Mouse (Mus musculus): ENCODE measurements around the gene Ntf3. TPM values are rescaled to one million over a fixed set of nuclear protein-coding genes. Genes with fewer than 3 reads are reported as not detected.

Ntf3 gene
- polyA plus RNA-seq, 1 experiment, result 0.39 TPM

DNA sequence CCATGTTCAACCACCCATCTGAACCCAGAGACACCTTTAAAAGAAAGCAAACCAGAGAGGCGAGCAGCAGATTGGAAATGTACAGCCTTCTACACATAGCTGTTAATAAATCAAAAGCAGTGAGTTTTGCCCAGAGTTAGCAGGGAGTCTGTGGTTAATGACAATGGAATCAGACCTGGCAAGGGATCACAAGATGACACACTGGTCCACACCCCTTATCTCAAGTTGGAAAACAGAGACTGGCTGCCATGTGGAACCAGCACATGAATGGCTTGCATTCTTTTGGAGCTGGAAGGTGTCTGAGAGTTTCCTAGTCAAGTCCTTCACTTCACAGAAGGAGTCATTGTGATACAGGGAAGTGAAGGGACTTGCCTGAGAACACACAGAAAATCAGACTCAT is 5.4 kb upstream of the Ntf3 start:
- Histone ChIP-seq H3K9me3 (no peaks in the 10 kb centered on the region), H3K27me3 (replicated peaks) (peaks cover 15% of the 10 kb centered on the region), H3K4me3 (replicated peaks) (no peak overlapping the region), H3K4me1 (no peaks in the 10 kb centered on the region), H3K36me3 (replicated peaks; ENCODE audit: low read length) (no peaks in the 10 kb centered on the region)
- TF ChIP-seq FLI1 (IDR thresholded peaks at IDR 0.05; ENCODE audit: low read length) (no peak), GATA1 (IDR thresholded peaks at IDR 0.05; ENCODE audit: borderline replicate concordance, low read length) (no peak)

DNA sequence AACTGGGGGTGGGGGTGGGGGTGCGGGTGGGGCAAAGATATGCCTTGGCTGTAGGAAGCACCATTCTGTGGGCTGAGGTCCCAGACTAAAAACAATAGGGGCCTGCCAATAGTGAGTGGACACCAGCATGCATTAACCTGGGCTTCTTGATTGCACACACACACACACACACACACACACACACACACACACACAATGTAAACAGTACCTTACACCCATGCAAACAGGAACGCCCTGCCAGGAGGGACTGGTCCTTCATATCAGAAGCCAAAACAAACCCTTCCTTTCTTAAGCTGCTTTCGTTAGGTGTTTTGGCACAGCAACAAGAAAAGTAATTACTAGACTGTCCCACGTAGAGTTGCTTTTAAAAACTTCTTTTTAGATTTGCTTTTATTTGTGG is 4.1 kb upstream of the Ntf3 start:
- Histone ChIP-seq H3K27me3 (replicated peaks) (peaks cover 28% of the 10 kb centered on the region), H3K4me3 (replicated peaks) (no peak overlapping the region), H3K4me1 (peaks cover 3% of the 10 kb centered on the region; the same call in 1 of the 2 replicates), H3K36me3 (replicated peaks; ENCODE audit: low read length) (no peaks in the 10 kb centered on the region), H3K9me3 (no peaks in the 10 kb centered on the region)
- no peak for TF ChIP-seq GATA1 (IDR thresholded peaks at IDR 0.05; ENCODE audit: borderline replicate concordance, low read length)
- TF ChIP-seq FLI1 (IDR thresholded peaks at IDR 0.05; ENCODE audit: low read length), result no peak

DNA sequence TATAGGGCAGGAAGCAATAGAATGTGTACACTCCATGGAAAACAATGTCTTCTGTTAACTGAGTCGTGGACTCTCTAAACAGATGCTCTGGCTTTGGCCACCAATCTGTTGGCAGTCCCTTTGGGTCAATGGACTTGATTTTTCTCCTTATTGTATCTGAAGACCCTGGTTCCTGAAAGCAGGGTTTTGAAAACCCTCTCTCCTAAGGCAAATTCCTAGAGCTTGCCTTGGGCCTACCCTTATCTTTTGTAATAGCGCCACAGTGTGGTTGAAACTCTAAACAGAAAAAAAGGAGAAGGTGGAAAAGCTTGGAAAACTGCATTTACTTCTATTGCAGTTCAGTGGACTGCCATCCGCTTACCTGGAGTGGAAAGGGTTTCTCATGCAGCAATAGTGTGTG is 1.0 kb upstream of the Ntf3 start:
- no peaks in the 10 kb centered on the region for H3K36me3 ChIP-seq (replicated peaks; ENCODE audit: low read length)
- H3K9me3 ChIP-seq, result peaks cover 3% of the 10 kb centered on the region; the same call in 1 of the 2 replicates
- no peak for TF ChIP-seq FLI1 (IDR thresholded peaks at IDR 0.05; ENCODE audit: low read length)
- TF ChIP-seq GATA1 (IDR thresholded peaks at IDR 0.05; ENCODE audit: borderline replicate concordance, low read length), result no peak
- H3K27me3 ChIP-seq (replicated peaks), result peaks cover 57% of the 10 kb centered on the region
- peaks cover 11% of the 10 kb centered on the region; the same call in 1 of the 2 replicates for H3K4me1 ChIP-seq
- H3K4me3 ChIP-seq (replicated peaks), result no peak overlapping the region

DNA sequence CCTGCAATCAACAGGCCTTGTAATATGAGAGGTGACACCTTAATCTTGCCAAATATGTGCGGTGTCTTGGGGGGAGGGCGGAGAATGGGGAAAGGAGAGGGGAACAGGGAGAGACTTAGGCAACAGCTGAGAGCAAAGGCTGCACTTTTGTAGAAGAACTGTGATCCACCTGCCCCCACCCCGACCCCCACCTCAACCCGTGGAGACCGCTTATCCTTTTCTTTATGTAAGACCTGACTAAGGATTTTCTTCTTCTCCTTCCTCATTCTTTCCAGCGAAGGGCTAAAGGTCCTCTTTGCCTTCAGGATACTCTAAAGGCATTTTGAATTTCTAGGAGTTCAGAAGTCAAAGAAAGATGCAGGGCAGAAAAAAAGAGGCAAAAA is 489 bp upstream of the Ntf3 start:
- no peak for TF ChIP-seq FLI1 (IDR thresholded peaks at IDR 0.05; ENCODE audit: low read length)
- TF ChIP-seq GATA1 (IDR thresholded peaks at IDR 0.05; ENCODE audit: borderline replicate concordance, low read length), result no peak
- Histone ChIP-seq H3K36me3 (replicated peaks; ENCODE audit: low read length) (no peaks in the 10 kb centered on the region), H3K9me3 (peaks cover 3% of the 10 kb centered on the region; the same call in 1 of the 2 replicates), H3K4me1 (peaks cover 11% of the 10 kb centered on the region; the same call in 1 of the 2 replicates), H3K27me3 (replicated peaks) (peaks cover 62% of the 10 kb centered on the region), H3K4me3 (replicated peaks) (peak overlapping the region; percentile 3)

DNA sequence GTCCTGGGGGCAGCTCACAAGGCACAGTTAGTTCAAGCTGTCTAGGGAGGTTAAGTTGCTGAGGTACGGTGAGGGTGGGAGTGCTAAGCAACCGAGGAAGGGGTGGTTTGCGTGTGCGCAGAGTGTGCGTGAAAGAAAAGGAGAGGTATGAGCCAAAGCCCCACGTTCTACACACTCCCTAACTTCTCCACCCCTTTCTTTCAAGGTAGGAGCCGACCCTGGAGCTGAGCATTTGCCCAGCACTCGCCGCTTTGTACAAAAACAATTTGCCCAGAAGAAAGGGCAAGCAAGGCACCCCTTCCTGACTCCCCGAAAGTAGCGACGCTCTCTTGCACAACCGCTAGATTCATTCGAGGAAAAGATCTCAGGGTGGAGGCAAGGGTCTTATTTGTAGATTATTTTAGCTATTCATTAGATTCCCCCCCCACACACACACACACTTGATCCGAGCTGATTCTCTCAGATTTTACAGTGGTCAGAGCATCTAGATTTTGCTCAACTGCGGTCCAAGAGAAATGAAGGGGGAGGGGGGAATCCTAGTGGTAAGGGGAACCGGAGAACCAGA is 1.0 kb downstream of the Ntf3 start:
- H3K4me1 ChIP-seq, result peaks cover 11% of the 10 kb centered on the region; the same call in 1 of the 2 replicates
- peaks cover 78% of the 10 kb centered on the region for H3K27me3 ChIP-seq (replicated peaks)
- no peaks in the 10 kb centered on the region for H3K36me3 ChIP-seq (replicated peaks; ENCODE audit: low read length)
- H3K9me3 ChIP-seq, result peaks cover 3% of the 10 kb centered on the region; the same call in 1 of the 2 replicates
- H3K4me3 ChIP-seq (replicated peaks), result peak overlapping the region; percentile 74
- TF ChIP-seq GATA1 (IDR thresholded peaks at IDR 0.05; ENCODE audit: borderline replicate concordance, low read length) (no peak), FLI1 (IDR thresholded peaks at IDR 0.05; ENCODE audit: low read length) (no peak)

DNA sequence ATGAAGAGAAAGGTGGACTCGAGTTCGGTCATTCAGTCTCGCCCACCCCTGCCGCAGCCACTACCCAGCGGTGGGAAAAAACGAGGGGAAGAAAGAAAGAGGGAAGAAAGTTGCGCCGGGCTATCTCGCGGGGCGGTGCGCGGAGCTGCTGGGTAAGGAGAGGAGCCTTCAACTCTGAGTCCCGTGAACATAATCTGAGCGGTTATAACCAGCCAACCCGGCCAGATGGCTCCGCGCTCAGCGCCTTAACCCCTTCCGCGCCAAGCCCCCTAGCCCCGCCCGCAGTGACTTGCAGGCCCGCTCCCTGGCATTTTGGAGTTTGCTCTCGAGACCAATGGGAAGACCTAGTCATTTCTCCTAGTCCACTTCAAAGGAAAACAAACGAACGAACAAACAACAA is 1.9 kb downstream of the Ntf3 start:
- Histone ChIP-seq H3K27me3 (replicated peaks) (peaks cover 84% of the 10 kb centered on the region), H3K36me3 (replicated peaks; ENCODE audit: low read length) (no peaks in the 10 kb centered on the region), H3K4me3 (replicated peaks) (peak overlapping the region; percentile 81), H3K9me3 (peaks cover 3% of the 10 kb centered on the region; the same call in 1 of the 2 replicates), H3K4me1 (peaks cover 11% of the 10 kb centered on the region; the same call in 1 of the 2 replicates)
- no peak for TF ChIP-seq FLI1 (IDR thresholded peaks at IDR 0.05; ENCODE audit: low read length)
- no peak for TF ChIP-seq GATA1 (IDR thresholded peaks at IDR 0.05; ENCODE audit: borderline replicate concordance, low read length)

DNA sequence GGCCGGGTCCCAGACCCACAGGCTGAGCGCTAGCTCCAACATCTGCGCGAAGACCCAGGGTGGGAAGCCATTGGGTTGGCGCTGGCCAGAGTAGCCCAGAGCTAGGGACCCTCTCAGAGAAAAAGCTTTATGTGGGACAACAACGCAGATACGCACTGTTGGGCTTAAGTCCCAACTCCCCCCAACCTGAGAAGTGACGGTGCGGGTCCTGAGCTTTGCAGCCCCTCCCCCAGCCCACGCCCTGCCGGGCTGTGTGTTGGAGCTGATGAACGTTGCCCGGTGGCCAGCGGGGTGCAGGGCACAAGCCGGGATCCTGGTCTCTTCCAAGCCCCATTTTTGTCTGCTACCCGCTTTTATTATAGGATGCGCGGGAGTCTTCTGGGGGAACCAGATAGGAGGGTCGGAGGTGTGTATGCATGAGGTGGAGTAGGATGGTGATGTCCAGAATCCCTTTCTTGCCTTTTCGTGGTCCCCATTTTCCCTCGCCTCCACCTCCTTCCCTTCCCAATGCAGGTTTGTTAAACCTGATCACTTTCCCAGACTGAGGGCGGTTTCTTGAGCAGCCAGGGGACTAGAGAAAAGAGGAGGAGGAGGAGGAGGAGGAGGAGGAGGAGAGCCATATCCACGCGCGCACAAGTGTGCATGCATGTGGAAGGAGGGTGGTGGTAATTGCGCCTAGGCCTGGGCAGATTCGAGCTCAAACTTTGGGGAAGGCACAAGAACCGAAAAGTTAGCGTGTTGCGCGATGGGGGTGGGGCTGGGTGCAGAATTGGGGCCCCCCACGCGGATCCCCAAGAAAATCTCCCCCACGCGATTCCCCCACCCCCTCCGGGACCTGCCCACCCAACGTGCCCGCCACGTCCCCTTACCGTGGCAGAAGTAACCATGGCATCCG is 2.6 kb downstream of the Ntf3 start:
- peaks cover 3% of the 10 kb centered on the region; the same call in 1 of the 2 replicates for H3K9me3 ChIP-seq
- H3K4me1 ChIP-seq, result peaks cover 11% of the 10 kb centered on the region; the same call in 1 of the 2 replicates
- no peak for TF ChIP-seq GATA1 (IDR thresholded peaks at IDR 0.05; ENCODE audit: borderline replicate concordance, low read length)
- no peak for TF ChIP-seq FLI1 (IDR thresholded peaks at IDR 0.05; ENCODE audit: low read length)
- H3K4me3 ChIP-seq (replicated peaks), result peak overlapping the region; percentile 81
- no peaks in the 10 kb centered on the region for H3K36me3 ChIP-seq (replicated peaks; ENCODE audit: low read length)
- peaks cover 90% of the 10 kb centered on the region for H3K27me3 ChIP-seq (replicated peaks)

DNA sequence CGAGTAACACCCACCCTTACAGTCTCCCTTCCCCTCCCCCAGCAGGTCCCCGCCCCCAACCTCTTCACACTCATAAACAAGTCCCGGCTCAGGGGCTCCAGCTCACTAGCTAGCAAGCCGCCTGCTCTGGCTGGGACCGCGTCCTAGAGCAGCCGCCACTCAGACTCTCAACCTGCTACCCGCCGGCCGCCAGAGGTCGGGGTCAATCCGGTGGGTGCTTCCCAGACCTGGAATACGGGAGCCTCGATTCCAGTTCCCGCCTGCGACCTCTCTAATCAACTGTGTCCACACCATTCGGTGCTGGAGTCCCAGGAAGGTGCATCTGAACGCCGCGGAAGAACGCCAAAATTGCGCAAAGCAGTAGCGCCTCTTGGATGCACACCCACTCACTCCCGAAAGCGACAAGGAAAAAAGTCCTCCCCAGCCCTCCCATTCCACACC is 3.5 kb downstream of the Ntf3 start:
- peaks cover 3% of the 10 kb centered on the region; the same call in 1 of the 2 replicates for H3K9me3 ChIP-seq
- peaks cover 11% of the 10 kb centered on the region; the same call in 1 of the 2 replicates for H3K4me1 ChIP-seq
- TF ChIP-seq FLI1 (IDR thresholded peaks at IDR 0.05; ENCODE audit: low read length) (no peak), GATA1 (IDR thresholded peaks at IDR 0.05; ENCODE audit: borderline replicate concordance, low read length) (no peak)
- peaks cover 85% of the 10 kb centered on the region for H3K27me3 ChIP-seq (replicated peaks)
- peak overlapping the region; percentile 81 for H3K4me3 ChIP-seq (replicated peaks)
- H3K36me3 ChIP-seq (replicated peaks; ENCODE audit: low read length), result no peaks in the 10 kb centered on the region

DNA sequence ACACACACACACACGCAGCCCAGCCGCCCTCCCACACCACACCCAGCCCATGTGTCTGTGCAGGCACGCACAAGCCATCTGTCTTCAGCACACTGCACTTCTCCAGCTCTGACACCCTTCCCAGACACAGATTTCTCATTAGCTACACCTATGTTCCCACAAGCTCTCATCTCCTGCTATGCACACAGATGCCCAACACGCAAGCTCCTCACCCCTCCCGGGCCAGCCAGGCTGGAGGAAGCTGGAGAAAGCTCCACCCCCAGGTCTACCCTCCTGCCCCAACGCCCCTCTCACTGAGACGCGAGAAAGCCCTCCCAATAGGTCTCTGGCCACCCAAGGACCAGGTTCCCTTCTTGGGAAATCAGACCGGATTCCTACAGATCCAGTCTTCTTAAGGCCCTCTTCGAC is 4.4 kb downstream of the Ntf3 start:
- Histone ChIP-seq H3K9me3 (peaks cover 3% of the 10 kb centered on the region; the same call in 1 of the 2 replicates), H3K4me1 (peaks cover 11% of the 10 kb centered on the region; the same call in 1 of the 2 replicates), H3K27me3 (replicated peaks) (peaks cover 82% of the 10 kb centered on the region), H3K36me3 (replicated peaks; ENCODE audit: low read length) (no peaks in the 10 kb centered on the region), H3K4me3 (replicated peaks) (peak overlapping the region; percentile 64)
- TF ChIP-seq FLI1 (IDR thresholded peaks at IDR 0.05; ENCODE audit: low read length), result no peak
- TF ChIP-seq GATA1 (IDR thresholded peaks at IDR 0.05; ENCODE audit: borderline replicate concordance, low read length), result no peak

Data from megakaryocyte, embryonic 14.5 days (primary cell).